Mouse (Mus musculus): ENCODE results near the gene Col4a3bp. TPM values are rescaled to one million over a fixed set of nuclear protein-coding genes. Genes with fewer than 3 reads are reported as not detected.

The Col4a3bp gene
- 5.4 and 15.0 TPM in 2 replicates for polyA plus RNA-seq (2012; rRNA removed)

DNA sequence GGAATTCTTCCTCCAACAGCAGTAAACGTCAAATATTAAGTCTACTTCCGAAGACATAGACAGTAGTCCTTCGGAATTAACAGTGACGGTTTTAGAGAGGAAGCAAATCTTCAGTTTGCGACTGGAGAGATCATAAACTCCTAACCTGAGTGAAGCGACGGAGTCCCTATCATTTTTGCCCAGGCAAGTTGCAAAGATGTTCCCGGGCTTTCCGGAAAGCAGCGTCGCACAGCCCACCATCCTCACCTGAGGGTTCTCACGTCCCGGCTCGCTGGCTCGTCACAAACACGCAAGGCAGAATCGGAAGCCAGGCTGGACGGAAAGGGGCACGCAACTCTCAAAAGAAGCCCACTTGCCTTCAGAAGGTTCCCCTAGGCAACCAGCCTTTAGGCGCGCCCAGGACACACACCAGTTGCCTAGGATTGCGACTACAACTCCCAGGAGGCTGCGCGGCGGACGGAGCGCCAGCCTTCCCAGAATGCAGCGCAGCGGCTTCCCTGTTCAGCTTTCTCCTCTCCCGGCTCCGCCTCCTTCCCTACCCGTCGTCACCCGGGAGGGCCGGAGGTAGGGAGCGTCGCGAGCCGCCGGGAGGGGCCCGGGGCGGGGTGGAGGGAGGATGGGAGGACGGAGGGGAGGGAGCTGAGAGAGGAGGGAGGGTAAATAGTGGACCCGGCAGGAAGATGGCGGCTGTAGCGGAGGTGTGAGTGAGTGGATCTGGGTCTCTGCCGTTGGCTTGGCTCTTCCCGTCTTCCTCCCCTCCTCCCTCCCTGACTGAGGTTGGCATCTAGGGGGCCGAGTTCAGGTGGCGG lies at the start of gene Col4a3bp, which contains the start of gene Polk:
Gene Col4a3bp (plus strand): TSS at position 538 of the 809 bp plus-strand sequence.
Gene Polk (minus strand): TSS at position 499 of the 809 bp plus-strand sequence.
- under 1% methylated on average over 49 of the region's 50 CpGs for WGBS
- DNase-seq (ENCODE audit: low read depth, low spot score): peak; percentile 96

- WGBS: 82% methylated on average over 8 of the region's 8 CpGs
- no peak for DNase-seq (ENCODE audit: low read depth, low spot score)
Observed at GRCm38 (mm10) chr13:96496630-96497029, 45.8 kb upstream of the Col4a3bp start.

- 76% methylated on average over 2 of the region's 2 CpGs for WGBS
Observed at GRCm38 (mm10) chr13:96499891-96500290, 42.5 kb upstream of the Col4a3bp start.

GRCm38 (mm10) chr13:96505661-96506060 lies 36.8 kb upstream of the Col4a3bp start:
- no peak for DNase-seq (ENCODE audit: low read depth, low spot score)
- WGBS: 84% methylated on average over 4 of the region's 4 CpGs

More at GRCm38 (mm10) chr13:96499891-96500290, 42.5 kb upstream of the Col4a3bp start:
- no peak for DNase-seq (ENCODE audit: low read depth, low spot score)

DNA sequence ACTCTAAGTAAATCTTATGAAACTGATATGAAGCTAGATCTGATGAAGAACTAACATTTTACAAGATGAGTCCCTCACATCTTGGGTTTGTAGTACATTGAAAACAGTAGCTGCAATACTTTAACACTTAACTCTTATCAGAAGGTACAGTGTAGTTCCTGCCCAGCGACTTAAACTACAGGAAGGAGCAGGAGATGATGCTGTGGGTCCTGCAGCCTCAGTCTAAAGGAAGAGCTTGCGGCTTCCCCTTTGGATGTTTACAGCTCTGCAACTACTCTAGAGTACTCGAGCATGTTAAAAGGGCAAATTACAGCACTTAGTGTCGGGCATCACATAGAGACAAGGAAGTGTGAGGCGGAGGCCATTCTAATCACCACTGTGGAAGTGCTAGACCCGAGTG lies 36.1 kb upstream of the Col4a3bp start:
- DNase-seq (ENCODE audit: low read depth, low spot score): no peak
- 54% methylated on average over 6 of the region's 6 CpGs for WGBS

GRCm38 (mm10) chr13:96507541-96507940 lies 34.9 kb upstream of the Col4a3bp start:
- no peak for DNase-seq (ENCODE audit: low read depth, low spot score)
- 83% methylated on average over 4 of the region's 4 CpGs for WGBS

GRCm38 (mm10) chr13:96510635-96511034 lies 31.8 kb upstream of the Col4a3bp start:
- no peak for DNase-seq (ENCODE audit: low read depth, low spot score)
- WGBS: 61% methylated on average over 13 of the region's 13 CpGs

DNA sequence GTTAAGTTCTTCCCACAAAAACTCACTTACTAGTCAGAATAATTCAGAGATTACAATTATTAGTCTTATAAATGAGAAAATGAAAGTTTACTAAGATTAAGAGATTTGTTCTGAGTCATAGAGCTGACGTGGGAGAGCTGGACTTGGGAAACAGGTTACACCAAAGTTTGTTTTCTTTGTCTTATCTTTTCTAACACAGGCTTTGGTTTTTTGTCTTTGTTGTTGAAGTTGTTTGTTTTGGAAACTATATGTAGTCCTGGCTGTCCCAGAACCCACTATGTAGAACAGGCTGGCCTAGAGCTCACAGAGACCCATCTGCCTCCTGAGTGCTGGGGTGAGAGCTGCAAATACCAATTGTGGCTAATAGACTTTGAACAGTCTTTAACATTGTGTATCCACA lies 31.2 kb upstream of the Col4a3bp start:
- 53% methylated on average over 1 of the region's 1 CpGs for WGBS
- DNase-seq (ENCODE audit: low read depth, low spot score): no peak

DNA sequence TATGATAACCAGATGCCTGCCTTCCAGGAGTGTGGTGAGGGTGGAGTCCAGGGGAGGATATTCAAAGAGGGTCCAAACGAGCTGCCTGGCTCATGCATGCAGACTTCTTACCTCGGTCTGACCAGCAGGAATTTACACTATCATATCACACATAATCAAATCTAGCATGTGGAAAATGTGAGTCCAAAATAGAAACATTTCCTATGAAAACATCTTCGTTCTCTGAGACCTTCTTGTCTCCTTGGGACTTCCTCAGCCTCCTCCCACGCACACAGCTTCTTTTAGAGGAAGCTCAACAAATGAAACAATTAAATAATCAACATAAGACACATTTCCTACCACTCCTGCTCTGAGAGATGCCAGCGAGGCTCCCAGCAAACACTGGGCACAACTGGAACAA lies 30.5 kb upstream of the Col4a3bp start:
- 56% methylated on average over 5 of the region's 5 CpGs for WGBS
- no peak for DNase-seq (ENCODE audit: low read depth, low spot score)

DNA sequence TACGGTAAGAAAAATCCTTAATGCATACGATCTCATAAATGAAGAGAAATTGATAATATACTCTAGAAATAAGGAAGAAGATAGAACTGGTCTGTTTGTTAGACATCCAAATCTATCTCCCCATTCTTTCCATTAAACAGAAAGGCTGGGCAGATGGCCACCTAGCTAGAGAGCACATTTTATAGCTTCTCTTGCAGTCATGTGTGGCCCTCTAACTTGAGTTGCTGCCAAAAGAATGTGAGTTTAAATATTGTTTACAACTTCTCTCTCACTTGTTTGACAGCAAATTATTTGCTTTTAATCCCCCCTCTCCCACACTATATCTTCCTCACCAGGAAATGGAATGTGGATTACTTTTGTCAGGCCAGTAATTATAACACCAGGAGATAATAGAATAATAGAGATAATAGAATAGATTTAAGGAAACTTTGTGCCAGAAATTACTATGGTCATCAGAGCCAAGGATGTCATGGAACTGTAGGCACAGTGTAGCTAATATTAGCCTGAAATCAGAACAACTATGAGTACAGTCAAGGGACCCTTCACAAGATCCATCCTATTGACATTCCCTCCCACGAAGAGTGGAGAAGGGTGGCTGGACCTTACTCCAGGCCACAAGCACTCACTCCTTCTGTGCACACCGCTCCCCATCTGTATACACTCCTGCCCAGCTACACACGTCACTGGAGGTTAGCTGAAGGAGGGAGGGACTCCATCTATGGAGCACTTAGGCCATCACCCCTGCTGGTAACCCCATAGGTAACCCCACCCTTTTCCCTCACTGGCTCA lies 28.1 kb upstream of the Col4a3bp start:
- DNase-seq (ENCODE audit: low read depth, low spot score): peak; percentile 50
- 50% methylated on average over 5 of the region's 5 CpGs for WGBS

- peak; percentile 33 for DNase-seq (ENCODE audit: low read depth, low spot score)
- 72% methylated on average over 9 of the region's 9 CpGs for WGBS
Observed at GRCm38 (mm10) chr13:96516249-96516648, 26.2 kb upstream of the Col4a3bp start.

DNA sequence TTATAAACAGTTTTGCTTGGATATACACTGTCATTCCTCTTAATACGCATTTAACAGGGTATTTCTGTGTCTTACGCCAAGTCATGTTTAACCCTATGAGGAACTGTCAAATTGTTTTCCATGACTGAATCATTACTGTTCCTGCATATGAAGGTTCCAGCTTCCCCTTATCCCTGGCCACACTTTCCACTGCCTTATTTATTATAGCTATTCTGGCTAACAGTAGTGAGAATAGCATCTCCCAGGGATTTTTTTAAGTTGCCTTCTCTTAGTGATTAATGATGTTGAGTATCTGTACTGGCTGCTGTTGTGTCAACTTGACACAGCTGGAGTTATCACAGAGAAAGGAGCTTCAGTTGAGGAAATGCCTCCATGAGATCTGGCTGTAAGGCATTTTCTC lies 25.1 kb upstream of the Col4a3bp start:
- no peak for DNase-seq (ENCODE audit: low read depth, low spot score)

GRCm38 (mm10) chr13:96521294-96521693 lies 21.1 kb upstream of the Col4a3bp start:
- WGBS: 96% methylated on average over 3 of the region's 3 CpGs

More for the DNA sequence above, 25.1 kb upstream of the Col4a3bp start:
- WGBS: 81% methylated on average over 2 of the region's 2 CpGs

DNA sequence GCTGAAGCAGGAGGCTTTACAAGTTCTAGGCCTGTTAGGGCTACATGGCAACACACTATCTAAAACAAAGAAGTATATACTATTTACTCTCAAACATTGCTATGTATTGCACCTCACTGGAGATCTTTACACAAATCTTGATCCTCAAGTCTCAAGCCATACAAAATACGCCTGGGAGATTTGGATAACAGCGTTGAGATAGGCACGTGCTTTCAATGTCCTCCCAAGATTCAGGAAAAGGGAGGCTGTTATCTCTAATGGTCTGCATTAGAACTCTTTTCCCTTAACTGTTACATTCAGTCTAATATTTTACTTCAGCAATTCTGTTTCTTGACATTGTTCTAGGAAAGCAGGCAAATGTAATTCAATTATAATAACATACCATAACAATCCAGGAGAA lies 15.4 kb upstream of the Col4a3bp start:
- no peak for DNase-seq (ENCODE audit: low read depth, low spot score)
- WGBS: 91% methylated on average over 3 of the region's 3 CpGs

More at GRCm38 (mm10) chr13:96521294-96521693, 21.1 kb upstream of the Col4a3bp start:
- no peak for DNase-seq (ENCODE audit: low read depth, low spot score)

- 91% methylated on average over 11 of the region's 11 CpGs for WGBS
- no peak for DNase-seq (ENCODE audit: low read depth, low spot score)
Observed at GRCm38 (mm10) chr13:96527856-96528255, 14.6 kb upstream of the Col4a3bp start.

- DNase-seq (ENCODE audit: low read depth, low spot score): no peak
- 96% methylated on average over 3 of the region's 3 CpGs for WGBS
Observed at GRCm38 (mm10) chr13:96528776-96529175, 13.6 kb upstream of the Col4a3bp start.

DNA sequence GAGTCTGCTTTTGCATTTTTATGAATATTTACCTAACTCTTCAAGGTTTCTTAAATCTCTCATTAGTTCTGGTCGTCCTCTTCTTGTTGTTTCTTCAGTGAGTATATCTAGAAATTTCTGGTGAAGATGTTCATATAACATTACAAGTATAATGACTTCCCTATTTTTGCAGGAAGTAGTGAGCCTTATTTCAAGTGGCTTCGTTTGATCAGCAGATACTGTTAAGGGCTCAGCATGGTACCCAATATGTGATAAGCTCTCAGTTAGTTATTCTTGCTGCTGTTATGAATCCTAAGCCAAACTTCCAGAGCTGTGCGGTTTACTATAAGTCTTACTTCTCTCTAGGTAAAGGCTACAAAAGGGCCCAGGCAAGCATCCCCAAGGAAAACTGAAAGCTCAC lies 12.9 kb upstream of the Col4a3bp start:
- WGBS: 86% methylated on average over 3 of the region's 3 CpGs
- no peak for DNase-seq (ENCODE audit: low read depth, low spot score)

- 85% methylated on average over 9 of the region's 9 CpGs for WGBS
Observed at GRCm38 (mm10) chr13:96530064-96530463, 12.4 kb upstream of the Col4a3bp start.

GRCm38 (mm10) chr13:96532176-96532575 lies 10.2 kb upstream of the Col4a3bp start:
- WGBS: 80% methylated on average over 6 of the region's 6 CpGs
- no peak for DNase-seq (ENCODE audit: low read depth, low spot score)

More at GRCm38 (mm10) chr13:96530064-96530463, 12.4 kb upstream of the Col4a3bp start:
- DNase-seq (ENCODE audit: low read depth, low spot score): no peak

DNA sequence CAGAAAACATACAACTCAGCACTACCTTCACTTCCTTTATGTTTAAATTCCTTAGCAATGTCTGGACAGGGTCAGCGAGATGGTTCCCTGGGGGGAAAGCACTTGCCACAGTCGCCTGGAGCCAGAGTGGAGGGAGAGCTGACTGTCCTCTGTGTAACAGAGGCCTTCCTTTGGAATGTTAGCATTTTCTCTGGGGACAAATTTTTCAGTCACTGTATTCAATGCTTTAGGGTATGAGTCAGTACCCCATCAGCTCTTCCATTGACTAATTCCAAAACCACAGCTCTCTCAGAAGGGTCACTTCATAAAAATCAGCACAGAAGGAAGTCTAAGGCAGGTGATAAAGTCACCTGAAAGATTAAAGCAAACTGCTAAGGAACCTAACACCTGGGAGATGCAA lies 8.7 kb upstream of the Col4a3bp start:
- DNase-seq (ENCODE audit: low read depth, low spot score): no peak
- 84% methylated on average over 2 of the region's 2 CpGs for WGBS

Measured in large intestine, adult 2 months (tissue).